Mouse (Mus musculus) ES-E14 (cell line): ENCODE measurements at regions not wholly inside any gene's neighbourhood (a gene's known extent, or its start where the extent isn't known, plus 50 kb on each side); places are given as distances from the start of the nearest gene placed in this dataset.

Experiments used
- DNase-seq: peaks from one replicate; pipeline ENCODE4 v3.0.0-alpha.2; 2013; ENCODE audit warnings: low read depth, low spot score
- H3K27ac ChIP-seq: 2 replicates; pipeline ENCODE4 v1.5.1; 2012; ENCODE audit warnings: low read depth, mild to moderate bottlenecking, low read length, moderate library complexity, mixed read lengths; ENCODE audit not compliant: poor library complexity, insufficient read depth, severe bottlenecking
- H3K36me3 ChIP-seq: 2 replicates; pipeline ENCODE4 v1.6.1; 2012; ENCODE audit warnings: mild to moderate bottlenecking, low read length, moderate library complexity, mixed read lengths; ENCODE audit not compliant: control insufficient read depth, poor library complexity, insufficient read depth, severe bottlenecking
- H3K4me1 ChIP-seq, 2 experiments: fragments of 150-350 bp in 1 of 2; sonication (generic) in 1 of 2; 2 replicates each; pipeline ENCODE4 v1.6.1; 2012; ENCODE audit warnings: low read length in 2 of 2, mild to moderate bottlenecking in 1 of 2, mixed read lengths in 1 of 2; ENCODE audit not compliant: control insufficient read depth in 2 of 2, insufficient read depth in 2 of 2, poor library complexity in 1 of 2
- H3K4me3 ChIP-seq, 2 experiments: fragments of 150-350 bp in 1 of 2; sonication (generic) in 1 of 2; 2 replicates each; pipeline ENCODE4 v1.5.1; 2012; ENCODE audit warnings: low read length in 2 of 2, low read depth in 1 of 2, mild to moderate bottlenecking in 1 of 2, mixed read lengths in 1 of 2; ENCODE audit not compliant: insufficient read depth in 1 of 2, poor library complexity in 1 of 2, severe bottlenecking in 1 of 2
- H3K9ac ChIP-seq: 2 replicates; pipeline ENCODE4 v1.6.1; 2012; ENCODE audit warnings: low read depth, mild to moderate bottlenecking, low read length, mixed read lengths; ENCODE audit not compliant: poor library complexity, insufficient read depth, severe bottlenecking
- H3K9me3 ChIP-seq: fragments of 150-350 bp; sonication (generic); 2 replicates; pipeline ENCODE4 v1.6.1; 2012; ENCODE audit warnings: low read depth, mild to moderate bottlenecking, low read length; ENCODE audit not compliant: control insufficient read depth, insufficient read depth
- CHD2 ChIP-seq: IDR thresholded peaks from 2 replicates; pipeline ENCODE4 v1.6.1; 2014; ENCODE audit warnings: mild to moderate bottlenecking, low read depth, low read length, inconsistent platforms
- HCFC1 ChIP-seq: IDR thresholded peaks from 2 replicates; pipeline ENCODE4 v1.6.1; 2012; ENCODE audit warnings: low read length, inconsistent platforms, borderline replicate concordance; ENCODE audit not compliant: insufficient read depth
- MAFK ChIP-seq: IDR thresholded peaks from 2 replicates; pipeline ENCODE4 v1.6.1; 2014; ENCODE audit warnings: mild to moderate bottlenecking, low read depth, low read length, inconsistent platforms; ENCODE audit not compliant: insufficient read depth
- ZC3H11A ChIP-seq: IDR thresholded peaks from 2 replicates; pipeline ENCODE4 v1.6.1; 2012; ENCODE audit warnings: low read depth, mild to moderate bottlenecking, inconsistent platforms, low read length, borderline replicate concordance
- ZNF384 ChIP-seq: IDR thresholded peaks from 2 replicates; pipeline ENCODE4 v1.6.1; 2012; ENCODE audit warnings: low read depth, low read length, inconsistent platforms
- in situ Hi-C, 2 experiments: fragments of 600-800 bp; cut with MboI; formaldehyde crosslinking; loops; one replicate each; pipeline ENCODE4 v1.15.1; 2025; ENCODE audit warnings: low sequenced_read_pairs in 2 of 2, inconsistent platforms in 1 of 2; ENCODE audit not compliant: unreplicated experiment in 2 of 2

GRCm38 (mm10) chr12:109910966-109911495 lies 310.9 kb upstream of the Rtl1 start:
- no peak overlapping the region for H3K27ac ChIP-seq

GRCm38 (mm10) chr12:109911506-109911905 lies 311.4 kb upstream of the Rtl1 start:
- TF ChIP-seq ZNF384, result no peak
- no peak for TF ChIP-seq HCFC1
- no peak for TF ChIP-seq ZC3H11A
- no peak for TF ChIP-seq MAFK
- no peak for TF ChIP-seq CHD2
- in situ Hi-C loops, result no loop called here
- no peak for DNase-seq
- Histone ChIP-seq H3K4me3 (no peak overlapping the region), H3K9ac (no peak overlapping the region), H3K9me3 (0 out of 2 replicates have a peak, but pooled peaks cover 3% of the 10 kb centered on the region), H3K27ac (no peak overlapping the region), H3K36me3 (peaks cover 1% of the 10 kb centered on the region; the same call in 1 of the 2 replicates), H3K4me1 (no peaks in the 10 kb centered on the region)

More at GRCm38 (mm10) chr12:109910966-109911495, 310.9 kb upstream of the Rtl1 start:
- H3K36me3 ChIP-seq, result peaks cover 1% of the 10 kb centered on the region; the same call in 1 of the 2 replicates
- H3K4me3 ChIP-seq, result no peak overlapping the region
- no peak overlapping the region for H3K9ac ChIP-seq
- TF ChIP-seq ZNF384 (no peak), MAFK (no peak), CHD2 (no peak), HCFC1 (no peak), ZC3H11A (no peak)
- in situ Hi-C loops, result no loop called here
- no peaks in the 10 kb centered on the region for H3K4me1 ChIP-seq
- H3K9me3 ChIP-seq, result 0 out of 2 replicates have a peak, but pooled peaks cover 3% of the 10 kb centered on the region
- no peak for DNase-seq

- in situ Hi-C loops, result no loop called here
- Histone ChIP-seq H3K4me1 (peaks cover 1 to 8% of the 10 kb centered on the region in 2 experiments; a peak in 2 of 4 replicates), H3K36me3 (no peaks in the 10 kb centered on the region), H3K4me3 (no peak overlapping the region), H3K9me3 (no peaks in the 10 kb centered on the region), H3K9ac (no peak overlapping the region), H3K27ac (no peak overlapping the region)
- TF ChIP-seq MAFK, result no peak
- TF ChIP-seq HCFC1, result no peak
- no peak for TF ChIP-seq CHD2
- TF ChIP-seq ZNF384, result no peak
- no peak for TF ChIP-seq ZC3H11A
- DNase-seq, result no peak
These were observed 317.6 kb upstream of the Rtl1 start for GRCm38 (mm10) chr12:109917761-109918160.

- no peak overlapping the region for H3K27ac ChIP-seq
- H3K4me1 ChIP-seq, result peaks cover 1 to 8% of the 10 kb centered on the region in 2 experiments; a peak in 2 of 4 replicates
- H3K9ac ChIP-seq, result no peak overlapping the region
- TF ChIP-seq MAFK, result no peak
- TF ChIP-seq ZNF384, result no peak
- TF ChIP-seq ZC3H11A, result no peak
- no peak for TF ChIP-seq HCFC1
- no peak for TF ChIP-seq CHD2
- DNase-seq, result no peak
- no peaks in the 10 kb centered on the region for H3K36me3 ChIP-seq
- no peaks in the 10 kb centered on the region for H3K9me3 ChIP-seq
- no peak overlapping the region for H3K4me3 ChIP-seq
- in situ Hi-C loops, result no loop called here
These were observed 318.8 kb upstream of the Rtl1 start for GRCm38 (mm10) chr12:109918901-109919300.

GRCm38 (mm10) chr12:109922111-109922510 lies 322.0 kb upstream of the Rtl1 start:
- H3K36me3 ChIP-seq, result no peaks in the 10 kb centered on the region
- H3K4me3 ChIP-seq, result peak overlapping the region; percentile 5 to 30; a peak in 2 of 4 replicates
- no peak overlapping the region; the same call in 1 of the 2 replicates for H3K9ac ChIP-seq
- no peak for TF ChIP-seq ZNF384
- TF ChIP-seq MAFK, result no peak
- TF ChIP-seq HCFC1, result no peak
- TF ChIP-seq ZC3H11A, result no peak
- no peak for TF ChIP-seq CHD2
- no peaks in the 10 kb centered on the region for H3K9me3 ChIP-seq
- no peak overlapping the region for H3K27ac ChIP-seq
- DNase-seq, result no peak
- peaks cover 1 to 8% of the 10 kb centered on the region in 2 experiments; a peak in 2 of 4 replicates for H3K4me1 ChIP-seq
- in situ Hi-C loops, result no loop called here
